Mouse (Mus musculus) intestine, embryonic 15.5 days (tissue): ENCODE results near the gene Teddm1a. TPM values are rescaled to one million over a fixed set of nuclear protein-coding genes. Genes with fewer than 3 reads are reported as not detected.
A peak's percentile ranks its signal among the peaks of the same experiment; 100 is the strongest.
"Not testable (repeated sequence)": the region's sequence is repeated elsewhere in the genome, so short reads cannot be mapped to it uniquely, and the experiment has no call there.

Experiments used
- ATAC-seq: fragments of 200-750 bp; cut with Nextera tagmentation; 2 replicates; pipeline ENCODE4 v1.8.0; 2017; ENCODE audit warnings: moderate TSS enrichment, moderate library complexity
- H3K27ac ChIP-seq: fragments of 300-500 bp; sonication (generic); 2 replicates; pipeline ENCODE4 v1.5.1; 2015; ENCODE audit warnings: mild to moderate bottlenecking, inconsistent platforms
- H3K27me3 ChIP-seq: fragments of 300-500 bp; sonication (generic); replicated peaks from 2 replicates; pipeline ENCODE4 v1.6.1; 2015; ENCODE audit warnings: inconsistent platforms
- H3K36me3 ChIP-seq: fragments of 300-500 bp; sonication (generic); 2 replicates; pipeline ENCODE4 v1.6.1; 2015; ENCODE audit warnings: inconsistent platforms
- H3K4me1 ChIP-seq: fragments of 300-500 bp; sonication (generic); replicated peaks from 2 replicates; pipeline ENCODE4 v1.6.1; 2015; ENCODE audit warnings: inconsistent platforms
- H3K4me2 ChIP-seq: fragments of 300-500 bp; sonication (generic); replicated peaks from 2 replicates; pipeline ENCODE4 v1.6.1; 2015; ENCODE audit warnings: mild to moderate bottlenecking, inconsistent platforms
- H3K4me3 ChIP-seq: fragments of 300-500 bp; sonication (generic); replicated peaks from 2 replicates; pipeline ENCODE4 v1.5.1; 2015; ENCODE audit warnings: inconsistent platforms
- H3K9ac ChIP-seq: fragments of 300-500 bp; sonication (generic); 2 replicates; pipeline ENCODE4 v1.6.1; 2015; ENCODE audit warnings: inconsistent platforms
- H3K9me3 ChIP-seq: fragments of 300-500 bp; sonication (generic); 2 replicates; pipeline ENCODE4 v1.6.1; 2016; ENCODE audit warnings: inconsistent platforms
- WGBS: fragments of 180-500 bp; shearing (Covaris S2); methylation state at CpG from one replicate; pipeline ENCODE4 v1.1.7; 2015; 5-methylcytosine and 5-hydroxymethylcytosine counted together
- polyA plus RNA-seq: library from polyadenylated mRNA; unstranded; fragments of >200 nt; fragmentation: Nextera tagmentation; extraction: Ambion mirVana; gene quantifications from 2 replicates; pipeline ENCODE4 v1.2.1, GENCODE M21; 2015

Gene Teddm1a
- polyA plus RNA-seq = not detected in 2 replicates

DNA sequence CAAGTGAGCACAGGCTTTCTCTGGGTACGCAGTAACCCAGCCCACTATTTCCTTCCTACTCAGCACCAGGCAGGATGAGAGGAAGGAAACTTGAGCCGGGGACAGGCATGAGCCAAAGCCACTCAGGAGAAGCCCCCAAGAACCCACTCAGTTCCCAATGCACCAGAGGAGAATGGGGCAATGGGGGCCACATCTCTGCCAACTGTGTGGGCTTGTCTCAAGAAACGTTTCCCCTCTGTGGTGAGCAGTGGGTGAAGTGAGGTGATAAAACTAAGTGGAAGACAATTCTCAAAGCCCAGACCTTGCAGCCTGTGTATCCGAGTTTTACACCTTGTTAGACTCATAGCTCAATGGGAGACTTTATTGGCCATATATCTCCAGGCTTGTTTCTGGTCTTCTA, at the start of gene Teddm1a:
Gene Teddm1a, plus strand, starts transcription at position 301 of the 400 bp plus-strand sequence.
- no peaks in the 10 kb centered on the region for H3K9me3 ChIP-seq
- no peaks in the 10 kb centered on the region for H3K36me3 ChIP-seq
- no peak within 1 kb of the TSS for H3K9ac ChIP-seq
- no peaks in the 10 kb centered on the region for H3K4me1 ChIP-seq
- H3K4me3 ChIP-seq = no peak within 1 kb of the TSS
- no peak for ATAC-seq
- H3K27ac ChIP-seq = no peak within 1 kb of the TSS
- no peaks in the 10 kb centered on the region for H3K27me3 ChIP-seq
- WGBS = 56% methylated on average over 4 of the region's 4 CpGs
- no peak within 1 kb of the TSS for H3K4me2 ChIP-seq

DNA sequence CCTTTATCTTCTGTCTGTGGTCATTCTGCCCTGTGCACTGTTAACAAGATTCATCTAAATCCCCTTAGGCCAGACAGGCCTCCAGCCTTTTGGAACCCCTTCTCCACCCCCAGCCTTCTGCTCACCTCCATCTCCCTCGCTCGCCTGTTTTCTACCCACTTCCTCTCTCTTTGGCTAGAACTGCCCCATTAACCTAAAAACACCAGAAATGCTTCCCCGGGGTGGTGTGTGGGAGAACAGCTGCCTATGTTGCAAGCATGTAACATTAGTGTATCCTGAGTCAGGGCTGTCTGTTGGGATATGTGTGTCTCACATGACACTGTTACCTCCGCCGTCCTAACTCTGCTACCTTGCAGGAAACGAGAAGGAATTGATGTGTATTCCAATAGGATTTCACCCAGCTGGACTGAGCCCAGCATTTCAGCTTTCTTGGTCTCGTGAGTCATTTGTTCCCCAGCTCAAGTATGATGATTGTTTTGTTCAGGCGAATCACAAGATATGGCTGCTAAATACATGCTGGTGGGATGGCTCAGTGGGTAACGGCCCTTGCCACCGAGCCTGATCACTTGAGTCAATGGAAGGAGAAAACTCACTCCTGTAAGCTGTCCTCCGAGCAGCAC, 49.3 kb upstream of the Teddm1a start:
- Histone ChIP-seq H3K27me3 (no peaks in the 10 kb centered on the region), H3K27ac (no peak overlapping the region), H3K36me3 (no peaks in the 10 kb centered on the region), H3K9ac (no peak overlapping the region), H3K4me1 (no peaks in the 10 kb centered on the region), H3K4me2 (no peak overlapping the region), H3K9me3 (no peaks in the 10 kb centered on the region), H3K4me3 (no peak overlapping the region)
- WGBS = 86% methylated on average over 11 of the region's 11 CpGs
- ATAC-seq = no peak

DNA sequence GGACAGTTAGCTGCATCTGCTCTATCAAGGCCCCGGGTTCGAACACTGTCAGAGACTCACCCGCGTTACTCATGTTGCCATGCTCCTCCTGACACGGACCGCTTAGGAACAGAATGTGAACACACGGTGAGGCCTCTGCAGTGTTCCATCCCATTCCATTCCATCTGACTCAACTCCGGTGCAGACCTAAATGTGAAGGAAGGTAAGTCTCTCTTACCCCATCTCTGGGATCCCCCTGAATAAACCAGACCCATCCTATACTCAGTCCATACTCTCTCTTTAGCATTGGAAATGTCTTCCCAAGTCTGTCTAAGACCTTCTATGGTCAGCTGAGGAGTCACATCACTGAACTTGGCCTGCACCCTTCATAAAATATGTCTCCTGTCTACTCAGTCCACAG, 47.5 kb upstream of the Teddm1a start, which contains the start of gene Rgsl1:
Gene Rgsl1, minus strand, starts transcription at position 101 of the 400 bp plus-strand sequence.
- no peaks in the 10 kb centered on the region for H3K9me3 ChIP-seq
- 95% methylated on average over 8 of the region's 8 CpGs for WGBS
- no peaks in the 10 kb centered on the region for H3K27me3 ChIP-seq
- H3K36me3 ChIP-seq = no peaks in the 10 kb centered on the region
- H3K4me3 ChIP-seq = no peak within 1 kb of the TSS
- no peak within 1 kb of the TSS for H3K27ac ChIP-seq
- no peak within 1 kb of the TSS for H3K4me2 ChIP-seq
- no peak within 1 kb of the TSS for H3K9ac ChIP-seq
- no peaks in the 10 kb centered on the region for H3K4me1 ChIP-seq
- ATAC-seq = no peak

DNA sequence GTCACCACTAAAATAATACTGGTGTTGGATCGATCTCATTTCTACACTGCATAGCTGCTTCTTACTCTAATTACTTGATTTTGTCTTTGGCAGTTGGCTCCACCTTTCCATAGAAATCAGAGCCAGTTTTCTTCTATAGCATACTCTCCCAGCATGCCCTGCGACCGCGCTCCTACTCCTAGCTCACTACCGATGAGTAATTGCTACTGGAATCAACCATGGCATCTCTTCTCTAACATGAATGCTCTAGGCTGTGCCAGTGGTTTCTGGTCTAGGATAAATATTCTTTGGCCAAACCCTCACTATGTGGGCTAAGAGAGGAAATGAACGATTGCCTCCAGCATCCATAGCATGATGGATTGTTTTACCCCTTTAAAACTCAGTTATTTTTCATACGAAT, 45.1 kb upstream of the Teddm1a start:
- WGBS = 84% methylated on average over 7 of the region's 7 CpGs
- H3K4me3 ChIP-seq = no peak overlapping the region

DNA sequence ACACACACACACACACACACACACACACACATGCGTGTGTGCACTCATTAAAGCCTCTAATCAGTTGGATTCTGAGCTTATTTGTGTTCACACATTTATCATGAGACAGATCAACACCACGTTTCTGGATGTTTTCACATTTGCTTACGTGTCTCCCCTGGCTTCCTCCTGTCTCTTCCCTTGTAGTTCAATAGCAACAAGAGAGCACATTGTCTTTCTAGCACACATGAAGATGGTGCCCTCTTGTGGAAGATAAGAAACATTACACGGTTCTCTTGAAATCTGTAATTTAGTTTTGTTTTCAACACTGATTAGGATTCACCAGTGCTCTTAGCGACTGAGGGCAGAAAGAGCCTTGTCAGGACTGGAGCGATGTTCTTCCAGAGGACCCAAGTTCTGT, 44.7 kb upstream of the Teddm1a start:
- no peak for ATAC-seq
- Histone ChIP-seq H3K36me3 (no peaks in the 10 kb centered on the region), H3K27me3 (no peaks in the 10 kb centered on the region), H3K4me3 (no peak overlapping the region), H3K9ac (no peak overlapping the region), H3K27ac (no peak overlapping the region), H3K9me3 (no peaks in the 10 kb centered on the region), H3K4me1 (no peaks in the 10 kb centered on the region), H3K4me2 (no peak overlapping the region)
- WGBS = 29% methylated on average over 6 of the region's 6 CpGs

More for the DNA sequence above, 45.1 kb upstream of the Teddm1a start:
- Histone ChIP-seq H3K36me3 (no peaks in the 10 kb centered on the region), H3K4me1 (no peaks in the 10 kb centered on the region), H3K27me3 (no peaks in the 10 kb centered on the region), H3K27ac (no peak overlapping the region), H3K9ac (no peak overlapping the region), H3K4me2 (no peak overlapping the region), H3K9me3 (no peaks in the 10 kb centered on the region)
- ATAC-seq = no peak

DNA sequence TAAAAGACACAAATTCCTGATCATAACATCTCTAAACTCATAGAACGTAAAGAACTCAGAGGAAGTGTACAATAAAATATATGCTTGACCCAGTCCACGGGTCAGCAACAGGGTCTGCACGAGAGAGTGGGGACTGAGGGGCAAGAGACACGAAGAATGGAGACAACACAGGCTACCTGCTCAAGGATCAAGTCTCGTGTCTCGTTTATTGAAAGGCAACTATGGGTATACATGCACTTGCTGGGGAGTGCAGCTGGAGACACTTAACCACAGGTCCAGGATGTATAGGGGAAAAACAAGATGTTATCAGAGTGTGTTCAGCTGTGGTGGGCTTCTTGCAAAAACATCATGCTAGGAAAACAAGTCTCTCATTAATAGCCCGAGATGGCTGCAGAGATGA, 38.8 kb upstream of the Teddm1a start:
- ATAC-seq, H3K4me1 ChIP-seq, H3K27me3 ChIP-seq, H3K27ac ChIP-seq, H3K4me2 ChIP-seq, H3K36me3 ChIP-seq, H3K9ac ChIP-seq, H3K4me3 ChIP-seq, H3K9me3 ChIP-seq: not testable (repeated sequence)
- WGBS = 70% methylated on average over 7 of the region's 7 CpGs

DNA sequence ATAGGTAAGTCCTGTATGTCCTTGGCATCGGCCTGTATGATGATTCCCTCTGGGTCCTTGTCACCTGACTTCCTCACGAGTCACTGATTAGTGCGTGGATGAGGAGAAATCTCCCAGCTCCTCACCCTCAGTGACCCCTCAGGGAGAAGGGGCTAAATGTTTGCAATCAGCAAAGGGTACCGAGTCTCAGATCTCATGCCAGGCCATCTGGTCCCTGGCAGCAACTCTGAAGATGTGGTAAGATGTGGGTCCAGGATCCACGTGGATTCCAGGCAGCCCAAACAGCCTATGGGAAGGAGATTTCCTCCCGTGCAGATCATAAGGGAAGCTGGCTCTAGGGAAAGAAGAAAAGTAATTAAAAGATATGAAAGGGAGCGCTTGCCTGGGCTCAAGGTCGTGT, 35.6 kb upstream of the Teddm1a start:
- WGBS = 75% methylated on average over 8 of the region's 8 CpGs
- no peaks in the 10 kb centered on the region for H3K36me3 ChIP-seq
- no peaks in the 10 kb centered on the region for H3K9me3 ChIP-seq
- no peaks in the 10 kb centered on the region for H3K27me3 ChIP-seq
- no peak overlapping the region for H3K27ac ChIP-seq
- H3K4me3 ChIP-seq = no peak overlapping the region
- no peak for ATAC-seq
- H3K4me2 ChIP-seq = no peak overlapping the region
- no peak overlapping the region for H3K9ac ChIP-seq
- no peaks in the 10 kb centered on the region for H3K4me1 ChIP-seq

DNA sequence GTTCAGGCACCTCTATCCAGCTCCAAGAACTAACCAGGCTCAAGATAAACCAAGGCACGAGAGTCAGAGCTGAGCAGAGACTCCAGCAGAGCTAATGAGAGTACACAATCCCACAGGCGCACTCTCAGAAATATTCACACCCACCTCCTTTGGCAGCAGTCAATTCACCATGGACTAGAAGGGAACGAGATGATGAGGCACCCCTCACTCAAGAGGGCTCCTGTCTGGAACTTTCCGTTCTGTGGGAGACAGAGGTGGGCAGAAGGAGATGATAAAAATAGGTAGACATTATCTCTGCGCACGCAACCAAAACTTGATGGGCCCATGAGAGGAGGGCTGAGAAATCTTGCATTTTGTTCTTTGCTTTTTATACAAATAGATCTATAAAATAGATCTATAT, 17.5 kb upstream of the Teddm1a start, which contains the start of gene Teddm1b:
Gene Teddm1b, plus strand, starts transcription at position 301 of the 400 bp plus-strand sequence.
- no peak for ATAC-seq
- Histone ChIP-seq H3K4me3 (no peak within 1 kb of the TSS), H3K9ac (no peak within 1 kb of the TSS), H3K36me3 (no peaks in the 10 kb centered on the region), H3K4me1 (no peaks in the 10 kb centered on the region), H3K27ac (no peak within 1 kb of the TSS), H3K9me3 (no peaks in the 10 kb centered on the region), H3K4me2 (no peak within 1 kb of the TSS), H3K27me3 (no peaks in the 10 kb centered on the region; the same call in 1 of the 2 replicates)
- 78% methylated on average over 6 of the region's 6 CpGs for WGBS

DNA sequence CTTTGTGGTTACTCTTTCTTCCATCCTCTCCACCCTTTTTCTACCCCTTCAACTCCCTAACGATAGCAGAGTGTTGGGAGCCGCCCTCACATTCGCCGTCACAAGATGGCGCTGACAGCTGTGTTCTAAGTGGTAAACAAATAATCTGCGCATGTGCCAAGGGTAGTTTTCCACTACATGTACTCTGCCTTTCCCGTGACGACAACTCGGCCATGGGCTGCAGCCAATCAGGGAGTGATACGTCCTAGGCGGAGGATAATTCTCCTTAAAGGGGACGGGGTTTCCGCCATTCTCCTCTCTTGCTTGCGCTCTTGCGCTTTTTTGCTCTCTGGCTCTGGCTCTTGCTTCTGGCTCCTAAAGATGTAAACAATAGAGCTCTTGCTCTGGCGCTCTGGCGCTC, 11.2 kb upstream of the Teddm1a start:
- not testable (repeated sequence) for ATAC-seq, H3K9me3 ChIP-seq, H3K9ac ChIP-seq, H3K4me2 ChIP-seq, H3K27ac ChIP-seq, H3K4me1 ChIP-seq, H3K36me3 ChIP-seq, H3K27me3 ChIP-seq, H3K4me3 ChIP-seq
- WGBS = 94% methylated on average over 17 of the region's 17 CpGs

DNA sequence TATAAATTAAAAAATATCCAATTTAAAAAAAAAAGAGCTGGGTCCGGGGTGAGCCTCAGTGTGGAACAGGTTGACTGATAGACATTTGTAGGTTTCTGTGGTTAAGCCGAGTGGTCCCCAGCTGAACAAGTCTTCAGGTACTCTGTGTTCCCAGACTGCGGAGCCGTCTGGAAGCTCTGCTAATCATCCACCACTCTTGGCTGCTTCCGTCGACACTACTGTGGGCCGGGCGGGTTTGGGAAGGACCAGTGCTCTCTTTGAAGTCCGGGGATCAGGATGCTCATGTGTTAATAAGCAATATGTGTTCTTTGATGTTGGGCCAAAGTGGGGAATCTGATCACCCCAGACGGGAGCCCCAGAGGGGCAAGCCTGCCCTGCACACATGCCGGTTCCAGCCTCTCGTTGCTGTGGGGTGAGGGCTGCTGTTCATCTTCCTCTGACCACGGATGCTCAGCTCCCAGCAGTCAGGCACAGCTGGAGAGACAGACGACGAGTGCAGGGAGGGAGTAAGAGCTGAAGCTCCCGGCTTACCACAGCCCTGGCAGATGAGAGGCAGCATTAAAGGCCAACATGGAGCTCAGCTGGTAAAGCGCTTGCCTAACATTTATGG, 5.4 kb upstream of the Teddm1a start:
- WGBS = 30% methylated on average over 17 of the region's 17 CpGs
- ATAC-seq = no peak
- Histone ChIP-seq H3K9me3 (no peaks in the 10 kb centered on the region), H3K4me1 (no peaks in the 10 kb centered on the region), H3K36me3 (no peaks in the 10 kb centered on the region), H3K9ac (no peak overlapping the region), H3K27me3 (no peaks in the 10 kb centered on the region), H3K4me2 (0 out of 2 replicates have a peak overlapping the region, but pooled peaks have one; percentile 6), H3K27ac (no peak overlapping the region), H3K4me3 (no peak overlapping the region)

DNA sequence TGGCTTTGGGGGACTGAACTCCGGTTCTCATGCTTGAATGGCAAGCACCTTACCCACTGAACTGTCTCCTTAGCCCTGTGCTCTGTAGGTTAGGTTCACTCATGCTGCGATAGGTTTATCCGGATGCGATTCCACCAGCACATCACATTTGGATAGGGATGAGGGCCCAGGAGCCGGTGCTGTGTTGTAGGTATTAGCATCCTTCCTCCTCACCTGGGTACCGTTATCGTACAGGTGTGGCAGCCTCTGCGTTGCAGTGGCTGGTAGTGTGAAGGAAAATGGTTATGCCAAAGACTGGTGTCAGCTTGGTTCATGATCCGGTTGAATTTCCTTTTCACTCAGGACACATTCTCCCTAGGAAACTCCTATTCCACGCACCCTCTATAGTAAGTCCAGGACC, 1.4 kb upstream of the Teddm1a start:
- Histone ChIP-seq H3K9me3 (no peaks in the 10 kb centered on the region), H3K4me2 (no peak overlapping the region), H3K27me3 (no peaks in the 10 kb centered on the region), H3K4me3 (no peak overlapping the region), H3K36me3 (no peaks in the 10 kb centered on the region), H3K4me1 (no peaks in the 10 kb centered on the region), H3K27ac (no peak overlapping the region), H3K9ac (no peak overlapping the region)
- no peak for ATAC-seq
- 90% methylated on average over 10 of the region's 10 CpGs for WGBS

DNA sequence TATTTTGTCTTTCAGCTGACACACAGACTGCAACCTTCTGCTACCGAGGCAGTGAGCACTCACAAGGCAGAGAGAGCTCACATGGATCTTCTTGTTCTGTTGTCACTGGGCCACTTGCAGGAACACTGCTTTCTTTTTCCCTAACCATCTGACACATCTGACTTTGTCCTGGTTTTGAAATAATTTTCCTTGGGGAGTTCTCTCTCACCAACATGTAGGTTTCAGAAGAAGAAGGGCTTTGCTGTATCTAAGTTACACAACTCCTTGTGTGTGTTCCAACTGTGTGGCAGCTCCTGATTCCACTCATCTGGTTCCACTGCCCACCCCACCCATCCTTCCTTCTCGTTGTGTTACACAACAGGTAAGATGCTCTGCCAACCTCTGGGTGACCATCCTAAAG, 2.2 kb downstream of the Teddm1a start:
- ATAC-seq = no peak
- H3K4me3 ChIP-seq = no peak overlapping the region
- no peaks in the 10 kb centered on the region for H3K27me3 ChIP-seq
- H3K4me2 ChIP-seq = no peak overlapping the region
- H3K27ac ChIP-seq = no peak overlapping the region
- no peak overlapping the region for H3K9ac ChIP-seq
- H3K36me3 ChIP-seq = no peaks in the 10 kb centered on the region
- no peaks in the 10 kb centered on the region for H3K9me3 ChIP-seq
- no peaks in the 10 kb centered on the region for H3K4me1 ChIP-seq
- WGBS = 70% methylated on average over 2 of the region's 2 CpGs
